Mouse (Mus musculus): ENCODE data around the gene Cep112.
A peak's percentile ranks its signal among the peaks of the same experiment; 100 is the strongest.

Cep112 gene

DNA sequence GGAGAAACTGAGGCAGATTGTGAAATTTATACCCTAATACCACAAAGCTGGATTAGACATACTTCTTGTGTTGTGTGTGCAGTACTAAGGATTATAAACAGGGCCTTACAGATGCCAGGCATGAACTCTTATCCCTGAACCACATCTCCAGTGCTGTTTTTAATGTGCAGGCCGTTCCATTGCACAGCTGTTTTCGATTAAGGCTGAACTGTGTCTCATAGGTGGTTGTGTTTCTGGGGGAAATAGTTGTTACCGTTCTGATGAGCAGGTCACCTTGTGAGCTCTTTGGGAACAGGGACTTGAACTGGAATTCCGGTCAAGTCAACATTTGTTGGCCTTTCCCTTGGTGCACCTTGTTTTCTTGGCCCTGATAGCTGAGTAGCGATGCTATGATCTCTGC, 456.7 kb downstream of the Cep112 start:
- DNase-seq = no peak

DNA sequence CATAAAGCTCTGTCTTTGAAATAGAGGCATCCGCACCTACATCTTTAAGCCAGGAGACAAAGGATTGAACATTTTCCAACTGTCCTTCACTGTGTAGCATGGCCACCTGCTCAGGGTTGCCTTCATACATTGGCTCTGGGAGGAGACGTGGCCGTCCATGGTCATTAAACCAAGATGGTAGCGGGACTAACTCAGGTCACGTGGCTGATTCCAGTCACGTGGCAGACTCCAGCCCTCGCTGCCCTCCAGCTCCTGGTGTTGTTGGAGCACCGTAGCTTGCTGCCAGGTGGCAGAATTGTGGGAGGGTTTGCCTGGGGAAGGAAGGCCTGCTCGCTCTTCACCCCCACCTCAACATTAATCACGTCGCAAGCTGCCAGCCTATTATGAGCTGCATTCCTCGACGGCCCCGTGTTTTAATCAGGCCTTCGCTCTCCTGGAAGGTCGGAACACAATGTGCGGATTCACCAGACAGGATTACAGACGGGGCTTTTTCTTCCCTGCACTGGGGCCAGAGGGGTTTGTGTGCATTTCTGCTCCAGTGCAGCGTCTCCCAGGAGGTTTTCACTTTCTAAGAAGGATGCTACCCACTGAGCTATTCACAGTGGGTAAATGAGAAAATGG, 460.4 kb downstream of the Cep112 start:
- DNase-seq = no peak

DNA sequence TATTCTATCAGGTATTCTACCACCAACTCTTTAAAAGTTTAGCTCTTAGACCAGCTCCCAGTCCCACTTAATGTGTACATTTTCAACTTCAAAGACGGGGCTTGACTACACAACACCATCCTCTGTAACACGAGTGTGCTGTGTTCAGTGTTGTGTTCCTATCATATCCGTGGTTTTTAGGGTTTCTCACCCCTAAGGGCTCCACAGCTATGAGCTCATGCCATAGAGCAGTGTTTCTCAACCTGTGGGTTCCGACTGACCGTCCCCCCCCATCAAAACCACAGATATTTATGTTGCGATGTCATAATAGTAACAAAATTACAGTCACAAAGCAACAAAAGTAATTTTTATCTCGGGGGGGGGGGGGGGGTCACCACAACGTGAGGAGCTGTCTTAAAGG, 461.1 kb downstream of the Cep112 start:
- no peak for DNase-seq

DNA sequence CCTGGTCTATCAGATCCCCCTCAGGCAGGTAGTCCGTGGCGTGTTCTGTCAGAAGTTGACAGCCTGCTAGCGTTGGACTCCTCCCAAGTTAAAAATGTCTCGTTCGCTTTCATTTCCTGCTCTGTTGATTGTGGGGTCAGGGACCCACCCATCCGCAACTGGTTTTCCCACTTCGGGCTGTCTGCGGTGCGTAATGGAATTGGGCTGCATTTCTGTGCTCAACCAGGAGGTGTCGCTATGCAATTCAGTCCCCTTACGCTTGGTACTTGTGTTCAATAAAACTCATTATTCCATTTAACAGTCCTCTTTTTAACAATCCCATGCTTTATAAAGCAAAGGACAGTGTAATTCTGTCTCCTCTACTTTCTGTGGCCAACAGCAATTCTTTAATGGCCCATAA, 464.1 kb downstream of the Cep112 start:
- peak; percentile 65 for DNase-seq

DNA sequence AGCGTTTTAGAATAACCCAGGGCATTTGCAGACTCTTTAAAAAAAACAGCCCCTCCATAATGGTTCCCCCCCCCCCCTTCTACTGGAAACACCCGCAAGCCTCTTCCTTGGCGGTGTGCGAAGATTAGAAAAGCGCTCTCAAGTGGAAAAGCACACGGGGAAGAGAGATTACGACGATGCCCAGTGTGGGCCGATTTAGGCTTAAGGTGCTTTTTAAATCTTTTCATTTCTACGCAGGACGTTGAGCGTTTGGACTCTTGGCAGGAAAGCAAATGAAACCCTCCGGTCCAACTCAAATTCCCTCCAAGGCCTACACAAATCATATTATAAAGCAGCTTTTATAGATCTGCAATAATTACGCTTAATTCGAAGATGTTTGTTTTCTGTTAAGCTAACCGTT, 465.6 kb downstream of the Cep112 start:
- no peak for DNase-seq

DNA sequence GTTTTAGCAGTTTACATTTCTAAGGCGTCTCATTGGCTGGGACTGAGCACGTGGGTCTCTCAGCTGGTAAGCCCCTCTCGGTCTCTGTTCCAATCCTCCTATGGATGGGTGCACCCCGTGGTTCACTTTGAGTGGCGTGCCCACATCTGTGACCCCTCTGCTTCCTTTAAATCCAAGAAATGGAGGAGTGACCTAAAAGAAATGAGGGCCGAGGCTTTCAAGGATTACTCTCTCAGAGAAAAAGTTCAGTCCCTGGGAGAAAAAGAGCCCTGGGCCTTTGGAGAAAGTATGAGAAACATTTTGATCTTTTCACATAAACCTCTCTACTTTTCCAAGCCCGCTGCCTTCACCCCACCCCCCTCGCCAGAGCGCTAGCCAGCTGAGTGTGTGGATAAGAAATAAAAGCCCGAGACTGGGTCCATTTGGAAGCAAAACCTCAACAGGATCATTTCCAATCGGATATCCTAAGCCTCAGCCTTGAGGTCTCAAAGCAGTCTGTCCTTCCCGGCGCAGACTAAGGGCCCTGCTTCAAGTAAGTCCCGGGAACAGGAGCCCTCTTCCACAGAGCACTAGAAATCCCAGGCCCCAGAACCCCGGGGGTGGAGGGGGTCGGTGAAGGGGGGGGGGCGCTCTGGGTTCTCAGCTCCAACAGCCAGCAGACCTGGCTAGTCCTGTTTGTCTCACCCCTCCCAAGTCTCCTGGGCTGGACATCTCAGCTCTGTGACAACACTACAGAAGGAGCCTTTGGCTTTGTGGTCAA, 466.3 kb downstream of the Cep112 start:
- peak; percentile 42 for DNase-seq

DNA sequence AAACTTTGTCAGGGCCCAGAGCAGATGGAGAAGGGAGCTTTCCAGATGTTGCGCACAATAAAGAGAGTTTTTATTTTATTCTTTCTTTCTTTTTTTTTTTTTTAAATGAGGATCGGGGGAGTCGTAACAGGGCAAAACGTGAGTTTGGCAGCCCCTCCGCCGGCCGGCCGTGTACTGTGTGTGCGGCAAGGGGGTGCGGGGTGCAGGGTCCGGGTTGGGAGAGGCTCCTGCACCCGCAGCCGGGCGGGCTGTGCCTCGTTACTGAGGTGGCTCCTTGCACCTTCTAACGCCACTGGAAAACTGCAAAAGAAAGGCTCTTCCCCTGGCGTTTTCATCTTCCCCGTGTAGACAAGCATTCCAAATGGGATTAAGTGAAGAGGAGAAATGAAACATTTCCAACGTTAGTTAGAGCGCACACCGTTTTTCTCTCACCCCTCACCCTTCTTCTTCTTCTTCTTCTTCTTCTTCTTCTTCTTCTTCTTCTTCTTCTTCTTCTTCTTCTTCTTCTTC, 466.9 kb downstream of the Cep112 start:
- DNase-seq = no peak

DNA sequence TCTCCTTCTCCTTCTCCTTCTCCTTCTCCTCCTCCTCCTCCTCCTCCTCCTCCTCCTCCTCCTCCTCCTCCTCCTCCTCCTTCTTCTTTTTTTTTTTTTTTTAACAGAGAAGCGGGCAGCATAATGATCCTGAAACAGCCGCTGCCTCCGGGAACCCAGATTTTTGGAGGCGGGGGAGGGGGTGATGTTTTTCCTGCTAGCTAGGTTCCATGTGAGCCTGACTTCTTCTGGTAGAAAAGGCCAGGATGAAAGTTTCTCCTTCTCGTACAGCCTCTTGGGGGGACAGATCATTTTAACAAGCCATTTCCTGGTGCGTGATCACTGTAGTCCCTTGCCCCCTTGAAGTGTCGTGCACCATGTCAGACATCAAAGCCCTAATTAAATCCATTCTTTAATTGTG, 467.4 kb downstream of the Cep112 start:
- no peak for DNase-seq

DNA sequence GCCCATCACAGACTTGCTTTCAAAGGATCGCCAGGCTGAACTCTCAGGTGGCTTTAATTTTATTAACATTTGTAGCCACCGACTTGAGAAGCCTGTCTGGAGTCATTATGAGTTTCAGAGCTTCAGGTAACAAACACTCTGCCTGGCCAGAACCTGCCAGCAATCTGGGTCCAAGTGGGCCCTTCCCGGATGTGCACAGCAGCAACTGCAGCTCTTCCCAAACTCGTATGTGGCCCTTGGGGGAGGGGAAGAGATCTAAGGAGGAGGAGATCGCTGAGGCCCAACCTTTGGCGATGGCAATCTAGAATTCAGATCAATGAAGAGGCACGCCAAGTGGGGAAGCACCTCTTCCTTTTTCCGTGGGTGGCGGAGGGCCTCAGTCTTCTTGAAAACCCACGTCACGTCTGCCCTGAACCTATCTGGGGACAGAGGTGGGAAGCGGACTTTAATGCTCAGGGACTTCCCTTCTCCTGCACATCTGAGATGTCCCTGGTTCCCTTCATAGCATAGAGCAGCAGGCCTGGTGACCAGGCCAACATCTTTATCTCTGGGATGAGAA, 468.3 kb downstream of the Cep112 start:
- no peak for DNase-seq

DNA sequence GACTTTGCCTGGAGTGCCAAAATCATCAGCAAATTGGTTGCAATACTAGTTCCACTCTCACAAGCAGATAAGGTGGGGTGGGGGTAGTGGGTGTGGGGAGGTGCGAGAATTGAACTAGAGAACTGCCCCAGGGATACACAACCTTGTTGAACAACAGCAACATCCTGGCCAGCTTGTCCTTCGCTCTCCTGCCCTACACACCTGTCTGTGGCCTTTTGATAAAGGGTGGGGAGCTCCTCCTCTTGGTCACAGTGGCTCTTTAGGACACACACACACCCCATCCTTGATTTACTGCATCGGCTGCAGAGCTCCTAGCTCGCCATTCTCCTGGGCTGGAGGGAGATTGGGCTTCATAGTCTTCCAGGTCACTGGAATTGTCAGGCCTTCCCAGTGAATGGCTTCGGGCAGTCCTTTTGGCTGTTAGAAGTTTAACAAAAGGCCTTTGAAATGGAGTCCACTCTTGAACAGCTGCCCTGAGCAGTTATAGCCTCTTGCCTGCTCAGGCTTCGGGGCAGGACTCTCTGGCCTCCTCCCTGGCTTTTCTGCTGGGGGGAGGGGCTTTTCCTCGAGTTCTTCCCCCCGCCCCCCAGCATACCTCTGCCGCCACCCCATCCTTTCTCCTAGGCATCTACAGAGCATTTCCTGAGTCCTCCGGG, 469.0 kb downstream of the Cep112 start:
- no peak for DNase-seq

DNA sequence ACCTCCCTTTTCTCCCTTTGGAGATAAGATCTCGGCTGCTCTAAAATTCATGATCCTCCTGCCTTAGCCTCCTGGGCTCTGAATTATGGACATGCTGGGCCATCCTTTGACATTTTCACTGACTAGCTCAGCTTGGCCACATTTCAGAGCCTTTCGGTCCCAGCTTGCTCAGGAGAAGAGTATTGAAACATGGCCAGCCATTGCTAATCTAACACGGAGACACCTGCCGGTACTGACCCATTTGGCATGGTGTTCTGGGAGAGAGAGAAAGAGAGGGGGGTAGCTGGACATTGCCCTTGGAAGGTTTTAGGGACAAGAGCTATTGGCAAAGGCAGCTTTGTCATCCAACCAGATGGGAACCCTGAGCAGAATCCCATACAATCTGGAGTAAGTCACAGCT, 472.0 kb downstream of the Cep112 start:
- no peak for DNase-seq

DNA sequence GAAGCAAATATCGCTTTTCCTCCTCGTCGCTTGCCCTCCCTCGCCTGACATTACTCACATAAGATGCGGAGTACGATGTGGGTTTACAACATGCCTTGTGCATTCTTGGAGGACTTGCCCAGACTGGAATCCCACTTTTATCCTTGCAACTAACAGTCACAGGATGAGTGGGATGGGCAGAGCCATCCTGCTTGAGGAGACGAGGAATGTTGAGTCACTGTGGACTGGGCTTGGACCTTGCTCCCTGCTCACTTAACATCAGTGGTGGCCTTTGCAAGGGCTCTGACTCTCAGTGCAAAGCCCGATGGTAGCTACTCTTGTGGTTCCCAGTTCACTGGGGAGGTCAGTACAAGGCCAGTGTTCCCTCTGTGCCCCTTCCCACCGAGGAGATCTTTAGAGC, 473.1 kb downstream of the Cep112 start:
- no peak for DNase-seq

DNA sequence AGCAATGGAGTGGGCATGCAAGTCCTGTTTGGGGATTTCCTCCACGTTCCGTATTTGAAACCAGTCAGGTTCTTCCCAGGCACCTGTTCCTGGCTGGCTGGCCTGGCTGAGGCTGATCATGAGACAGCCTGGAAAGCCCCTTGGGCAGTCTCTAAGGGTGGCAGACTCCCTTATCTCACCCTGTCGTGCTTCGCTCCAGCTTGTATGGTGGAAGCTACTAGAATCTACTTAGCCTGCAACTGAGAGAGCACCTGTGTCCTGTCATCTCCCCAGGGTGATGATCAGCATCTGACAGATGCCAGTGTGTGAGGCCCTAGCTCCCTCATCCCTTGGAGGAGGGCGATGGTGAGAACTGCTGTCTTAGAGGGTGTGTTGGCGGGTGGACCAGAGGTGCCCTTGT, 473.5 kb downstream of the Cep112 start:
- DNase-seq = no peak

DNA sequence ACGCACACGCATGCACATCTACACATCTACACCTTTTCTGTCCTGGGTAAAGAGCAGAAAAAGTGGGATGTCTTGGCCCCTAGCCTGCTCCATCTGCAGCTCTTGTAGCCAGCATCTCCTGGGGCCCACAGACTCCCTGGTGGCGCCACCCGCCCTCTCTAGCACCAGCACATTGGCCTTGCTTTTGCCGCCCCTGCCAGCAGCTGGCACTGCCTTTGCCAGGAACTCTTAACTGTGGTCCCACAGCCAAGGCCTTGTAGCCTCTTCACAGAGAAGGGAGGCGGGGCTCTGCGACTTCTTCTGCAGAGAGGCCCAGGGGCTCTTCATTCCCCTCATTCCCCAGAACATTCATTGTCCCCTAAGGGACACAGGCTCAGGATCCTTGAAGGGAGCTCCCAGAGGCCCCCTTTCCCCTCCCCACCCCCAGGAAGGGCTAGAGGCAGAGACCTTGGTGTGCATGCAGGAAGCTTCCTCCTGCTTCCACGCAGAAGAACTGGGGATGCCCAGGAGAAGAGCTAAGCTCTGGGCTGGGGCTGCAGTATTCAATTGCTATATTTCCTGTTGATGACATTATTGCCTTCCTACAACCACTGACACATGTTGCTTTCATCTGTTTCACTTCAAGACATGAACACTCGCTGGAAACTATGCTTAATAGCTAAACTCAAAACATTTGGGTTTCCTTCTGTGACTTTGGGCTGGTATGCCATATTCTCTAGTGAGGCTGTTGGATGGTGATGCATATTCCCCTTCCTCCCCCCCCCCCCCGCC, 475.9 kb downstream of the Cep112 start:
- no peak for DNase-seq

DNA sequence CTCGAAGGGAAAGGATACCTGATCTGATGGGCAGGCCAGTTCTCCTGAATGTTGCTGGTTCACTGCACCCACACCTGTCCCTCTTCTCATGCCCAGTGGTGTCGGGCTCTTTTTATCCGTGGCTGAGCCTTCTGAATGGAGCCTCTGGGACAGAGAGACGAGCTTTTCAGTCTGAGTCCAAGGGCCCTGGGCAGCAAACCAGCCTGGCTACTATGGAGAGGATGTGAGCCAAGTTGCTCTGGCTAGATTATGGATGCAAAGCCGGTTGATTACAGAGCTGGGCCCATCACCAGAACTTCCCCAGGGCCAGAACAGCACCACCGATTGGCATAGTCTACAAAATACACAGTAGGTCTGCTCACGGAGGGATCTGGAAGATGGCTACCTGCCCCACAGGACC, 476.7 kb downstream of the Cep112 start:
- DNase-seq = no peak

DNA sequence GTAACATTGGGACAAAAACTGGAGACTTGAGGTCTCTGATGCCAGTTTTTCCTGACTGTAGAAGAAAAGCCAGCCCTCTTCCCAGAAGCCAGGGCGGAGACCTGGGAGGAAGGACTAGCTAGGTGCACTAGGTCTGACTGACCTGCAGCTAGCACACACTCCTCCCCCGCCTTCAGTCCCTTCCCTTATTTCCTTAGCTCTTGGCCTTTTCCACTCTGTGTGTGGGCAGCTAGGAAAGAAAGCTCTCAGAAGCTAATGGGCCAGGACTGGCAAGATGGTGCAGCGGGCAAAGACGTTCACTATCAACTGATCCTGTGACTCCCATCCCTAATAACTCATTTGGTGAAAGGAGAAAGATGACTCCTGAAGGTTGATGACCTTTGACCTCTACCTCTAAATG, 477.3 kb downstream of the Cep112 start:
- DNase-seq = no peak

DNA sequence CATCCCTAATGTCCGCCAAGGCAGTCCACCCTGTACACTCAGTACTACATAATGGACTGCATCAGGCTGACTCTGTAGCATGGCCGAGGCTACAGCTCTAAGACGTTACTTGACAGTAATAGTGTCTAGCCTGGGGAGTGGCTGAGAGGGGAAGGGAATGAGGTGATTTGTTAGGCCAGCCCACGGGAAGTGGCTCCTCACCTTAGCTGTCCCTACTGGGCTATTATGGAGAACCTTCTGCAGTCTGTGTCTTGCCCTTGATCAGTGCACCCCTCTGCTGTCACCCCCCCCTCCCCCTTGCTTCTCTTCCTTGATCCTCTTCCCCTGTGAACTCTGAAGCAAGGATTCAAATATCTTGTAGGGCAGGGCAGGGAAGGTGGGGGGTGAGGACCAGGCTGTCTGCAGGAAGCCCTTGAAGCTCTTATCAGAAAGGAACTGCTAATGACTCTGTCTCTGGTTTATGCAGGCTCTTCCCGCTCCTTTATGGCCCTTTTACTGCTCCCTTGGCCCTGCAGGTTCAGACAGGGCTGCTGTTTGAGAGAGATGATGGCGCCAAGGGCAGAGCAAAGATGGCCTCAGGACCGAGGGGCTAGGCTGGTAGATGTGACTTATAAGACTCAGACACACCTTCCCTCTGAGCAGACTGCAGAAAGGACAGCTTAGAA, 481.7 kb downstream of the Cep112 start:
- DNase-seq = no peak

DNA sequence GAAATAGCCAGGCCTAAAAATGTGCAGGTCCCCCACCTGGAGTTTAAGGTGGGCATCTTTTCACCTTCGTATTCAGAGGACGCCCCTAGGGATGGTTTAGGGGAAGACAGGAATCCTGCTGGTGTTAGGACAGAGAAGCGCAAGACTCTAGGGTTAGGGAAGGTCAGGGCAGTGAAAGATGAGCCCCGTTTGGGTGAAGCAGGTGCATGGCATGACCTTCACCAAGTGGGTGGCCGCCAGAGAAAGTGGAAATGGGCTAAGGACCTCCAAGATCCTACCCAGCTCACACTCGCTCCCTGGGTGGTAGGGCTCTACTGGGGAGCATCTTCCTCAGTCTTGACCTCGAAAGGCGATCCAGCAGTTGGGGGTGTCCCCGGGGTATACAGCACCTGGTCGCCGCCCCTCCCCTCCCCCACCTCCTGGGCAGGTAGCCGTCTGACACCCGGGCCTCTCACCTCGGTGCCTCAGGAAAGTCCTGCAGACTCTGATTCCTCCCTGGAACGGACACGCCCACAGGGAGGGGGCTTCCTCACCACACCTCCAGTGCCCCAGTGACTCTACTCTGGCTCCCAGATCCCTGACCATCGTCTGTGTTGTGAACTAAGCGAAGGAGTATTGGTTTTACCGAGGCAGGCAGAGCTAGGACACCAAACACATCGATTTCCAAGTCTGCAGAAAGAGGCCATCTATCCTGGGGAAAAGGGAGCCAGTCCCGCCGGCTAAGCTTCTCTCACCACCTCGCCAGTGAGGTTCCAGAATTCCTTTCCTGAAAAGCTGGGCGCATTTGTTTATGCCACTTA, 484.6 kb downstream of the Cep112 start:
- no peak for DNase-seq
